Mouse (Mus musculus) mature B cell (primary cell): Measurements from ENCODE around the gene Naaa.

Source experiments
- in situ Hi-C: fragments of 300-500 bp; cut with MboI; formaldehyde crosslinking; loops from 2 replicates; pipeline ENCODE4 v1.14.3; 2019

Naaa gene

GRCm38 (mm10) chr5:92215308-92215707 is 62.7 kb downstream of the Naaa start, which contains the start of gene U90926:
U90926 (minus strand) TSS chr5:92215408.
- in situ Hi-C loops, result no loop called here

- in situ Hi-C loops, result no loop called here
These were observed 65.7 kb downstream of the Naaa start for GRCm38 (mm10) chr5:92212231-92212630.

DNA sequence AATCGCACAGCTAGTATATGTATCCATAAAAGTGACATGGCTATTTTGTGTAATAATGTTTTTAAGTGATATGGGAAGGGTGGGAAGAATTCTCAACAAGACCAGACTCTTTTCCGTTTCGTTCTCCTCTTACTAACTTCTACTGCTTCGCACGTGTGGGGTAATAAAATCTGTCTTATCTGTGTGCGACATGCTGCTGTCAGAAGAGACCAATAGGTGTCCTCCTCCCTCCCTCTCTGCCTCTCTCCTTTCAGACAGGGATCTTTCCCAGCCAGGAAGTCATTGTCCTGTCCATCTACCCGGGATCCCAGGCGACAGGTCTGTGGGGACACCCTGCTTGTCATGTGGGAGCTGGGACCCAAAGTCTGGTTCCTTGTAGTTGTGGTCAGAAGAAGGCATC is 67.8 kb downstream of the Naaa start:
- in situ Hi-C loops, result no loop called here
